Mouse (Mus musculus): ENCODE results near the gene Slc15a1. TPM values are rescaled to one million over a fixed set of nuclear protein-coding genes. Genes with fewer than 3 reads are reported as not detected.
A peak's percentile ranks its signal among the peaks of the same experiment; 100 is the strongest.

Slc15a1 gene
- total and polyA plus RNA-seq, 2 experiments from 2014 or later, result 0.18 TPM; not detected in 1

GRCm38 (mm10) chr14:121462756-121463155, 42.3 kb downstream of the Slc15a1 start:
- H3K9ac ChIP-seq, result no peak overlapping the region
- H3K4me1 ChIP-seq (ENCODE audit: insufficient read depth), result no peaks in the 10 kb centered on the region
- H3K27ac ChIP-seq (ENCODE audit: low read depth, low read length), result no peak overlapping the region
- H3K27me3 ChIP-seq (ENCODE audit: insufficient read depth, low read length), result no peaks in the 10 kb centered on the region
- WGBS, result 43% methylated on average over 5 of the region's 5 CpGs
- no peak overlapping the region for H3K4me3 ChIP-seq (ENCODE audit: low read depth, low read length)
- DNase-seq (no peak), ATAC-seq (peak; percentile 43; the same call in 1 of the 2 replicates)
- H3K4me2 ChIP-seq (ENCODE audit: low read depth), result no peak overlapping the region
- no peaks in the 10 kb centered on the region for H3K36me3 ChIP-seq (ENCODE audit: insufficient read depth)
- no peaks in the 10 kb centered on the region for H3K9me3 ChIP-seq (ENCODE audit: low read length)
- no peak for TF ChIP-seq CTCF (IDR thresholded peaks at IDR 0.05; ENCODE audit: low read depth)

DNA sequence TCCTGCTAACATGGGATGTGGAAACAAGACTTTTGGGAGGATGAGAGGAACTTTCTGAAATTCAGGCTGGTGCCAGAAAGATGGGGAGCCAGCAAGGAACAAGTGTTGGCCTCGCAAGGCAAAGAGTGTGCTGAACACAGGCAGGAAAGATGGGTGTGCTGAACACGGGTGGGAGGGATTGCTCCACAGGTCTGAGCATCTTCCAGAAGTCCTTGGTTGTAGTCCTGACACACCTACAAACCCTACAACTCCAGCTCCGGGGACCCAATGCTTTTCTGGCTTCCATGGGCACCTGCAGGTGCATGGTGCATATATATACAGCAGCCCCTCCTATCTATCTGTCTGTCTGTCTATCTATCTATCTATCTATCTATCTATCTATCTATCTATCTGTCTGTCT, 44.1 kb downstream of the Slc15a1 start:
- ATAC-seq, result no peak
- WGBS, result 83% methylated on average over 3 of the region's 3 CpGs
- no peak for TF ChIP-seq CTCF (IDR thresholded peaks at IDR 0.05; ENCODE audit: low read depth)
- no peaks in the 10 kb centered on the region for H3K4me1 ChIP-seq (ENCODE audit: insufficient read depth)
- no peak overlapping the region for H3K4me3 ChIP-seq (ENCODE audit: low read depth, low read length)
- H3K27ac ChIP-seq (ENCODE audit: low read depth, low read length), result no peak overlapping the region
- H3K36me3 ChIP-seq (ENCODE audit: insufficient read depth), result no peaks in the 10 kb centered on the region
- no peak overlapping the region for H3K4me2 ChIP-seq (ENCODE audit: low read depth)
- H3K9ac ChIP-seq, result no peak overlapping the region
- no peaks in the 10 kb centered on the region for H3K27me3 ChIP-seq (ENCODE audit: insufficient read depth, low read length)
- no peaks in the 10 kb centered on the region for H3K9me3 ChIP-seq (ENCODE audit: low read length)
- DNase-seq, result no peak

DNA sequence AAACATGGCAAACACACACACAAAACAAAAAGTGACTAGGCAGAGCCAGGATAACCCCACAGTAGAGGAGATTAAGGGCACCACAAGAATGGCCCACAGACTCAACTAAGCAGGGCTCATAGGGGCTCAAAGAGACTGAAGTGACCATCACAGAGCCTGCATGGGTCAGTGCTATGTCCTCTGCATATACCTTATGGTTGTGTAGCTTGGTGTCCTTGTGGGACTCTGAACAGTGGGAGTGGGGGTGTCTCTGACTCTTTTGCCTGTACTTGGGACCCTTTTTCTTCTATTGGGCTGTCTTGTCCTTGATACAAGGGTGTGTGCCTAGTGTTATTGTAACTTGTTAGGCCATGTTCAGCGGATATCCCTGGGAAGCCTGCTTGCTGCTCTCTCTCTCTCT, 46.5 kb downstream of the Slc15a1 start:
- no peaks in the 10 kb centered on the region for H3K4me1 ChIP-seq (ENCODE audit: insufficient read depth)
- TF ChIP-seq CTCF (IDR thresholded peaks at IDR 0.05; ENCODE audit: low read depth), result no peak
- WGBS, result 87% methylated on average over 1 of the region's 1 CpGs
- H3K9me3 ChIP-seq (ENCODE audit: low read length), result no peaks in the 10 kb centered on the region
- DNase-seq (no peak), ATAC-seq (no peak)
- H3K4me2 ChIP-seq (ENCODE audit: low read depth), result no peak overlapping the region
- no peaks in the 10 kb centered on the region for H3K36me3 ChIP-seq (ENCODE audit: insufficient read depth)
- H3K27me3 ChIP-seq (ENCODE audit: insufficient read depth, low read length), result no peaks in the 10 kb centered on the region
- no peak overlapping the region for H3K9ac ChIP-seq
- no peak overlapping the region for H3K27ac ChIP-seq (ENCODE audit: low read depth, low read length)
- H3K4me3 ChIP-seq (ENCODE audit: low read depth, low read length), result no peak overlapping the region

DNA sequence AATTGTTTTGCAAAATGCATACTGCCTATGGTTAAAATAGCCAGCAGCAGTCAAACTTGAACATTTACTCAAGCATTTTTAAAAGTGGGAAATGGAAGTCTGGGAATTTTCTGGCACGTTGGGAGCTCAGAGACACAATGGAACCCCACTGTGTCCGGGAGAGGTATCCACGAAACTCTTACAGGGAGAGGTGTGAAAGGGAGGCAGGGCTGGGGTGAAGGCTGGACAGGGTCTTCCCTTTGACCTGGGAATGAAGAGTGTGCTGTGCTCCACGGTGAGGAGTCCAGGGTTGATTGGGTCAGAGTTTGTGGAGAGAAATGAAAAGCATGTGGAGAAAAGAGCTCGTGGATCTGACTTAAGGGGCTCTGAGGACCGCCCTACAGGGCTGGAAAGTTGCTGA, 47.5 kb downstream of the Slc15a1 start:
- 64% methylated on average over 6 of the region's 6 CpGs for WGBS
- H3K9me3 ChIP-seq (ENCODE audit: low read length), result no peaks in the 10 kb centered on the region
- ATAC-seq (no peak), DNase-seq (no peak)
- no peak for TF ChIP-seq CTCF (IDR thresholded peaks at IDR 0.05; ENCODE audit: low read depth)
- H3K36me3 ChIP-seq (ENCODE audit: insufficient read depth), result no peaks in the 10 kb centered on the region
- H3K4me2 ChIP-seq (ENCODE audit: low read depth), result no peak overlapping the region
- no peaks in the 10 kb centered on the region for H3K4me1 ChIP-seq (ENCODE audit: insufficient read depth)
- no peak overlapping the region for H3K9ac ChIP-seq
- no peak overlapping the region for H3K27ac ChIP-seq (ENCODE audit: low read depth, low read length)
- H3K4me3 ChIP-seq (ENCODE audit: low read depth, low read length), result no peak overlapping the region
- no peaks in the 10 kb centered on the region for H3K27me3 ChIP-seq (ENCODE audit: insufficient read depth, low read length)

DNA sequence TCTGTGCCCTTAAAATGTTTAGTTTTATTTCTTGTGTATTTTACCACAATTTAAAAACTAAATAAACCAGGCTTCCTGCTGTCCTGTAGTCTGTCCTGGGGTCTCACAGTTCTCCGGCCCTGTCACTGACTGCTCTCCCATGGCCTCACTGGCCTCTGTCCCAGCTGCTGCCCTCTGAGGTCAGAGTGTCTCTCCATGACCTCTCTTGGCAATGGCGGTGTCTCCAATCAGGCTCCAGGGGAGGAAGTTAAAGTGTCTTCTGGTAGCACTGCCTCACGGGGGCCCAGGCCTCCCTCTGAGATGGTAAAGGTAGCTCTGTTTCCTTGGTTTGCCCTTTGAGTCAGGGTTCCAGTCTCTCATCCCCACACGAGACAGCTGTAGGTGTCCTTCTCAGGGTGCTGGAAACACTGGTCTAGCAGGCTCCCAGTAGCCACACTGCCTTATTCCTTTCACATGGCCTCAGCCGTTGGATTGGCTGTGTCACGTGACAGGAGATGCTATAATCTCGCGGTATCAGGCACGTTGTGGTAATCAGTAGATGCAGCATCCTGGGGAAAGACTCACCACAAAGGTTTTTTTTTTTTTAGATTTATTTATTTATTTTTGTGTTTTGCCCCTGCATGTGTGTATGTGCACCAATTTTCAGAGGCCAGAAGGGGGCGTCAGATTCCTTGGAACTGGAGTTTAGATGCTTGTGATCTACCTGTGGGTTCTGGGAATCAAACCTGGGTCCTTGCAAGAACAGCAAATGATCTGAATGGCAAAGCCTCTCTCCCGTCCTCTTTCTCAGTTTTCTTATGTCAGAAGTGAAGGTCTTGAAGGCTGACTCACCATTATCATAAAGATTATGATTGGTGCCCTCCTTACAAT, 48.4 kb downstream of the Slc15a1 start:
- TF ChIP-seq CTCF (IDR thresholded peaks at IDR 0.05; ENCODE audit: low read depth), result no peak
- no peak overlapping the region for H3K4me2 ChIP-seq (ENCODE audit: low read depth)
- WGBS, result 87% methylated on average over 11 of the region's 11 CpGs
- H3K4me1 ChIP-seq (ENCODE audit: insufficient read depth), result no peaks in the 10 kb centered on the region
- ATAC-seq, result no peak
- no peaks in the 10 kb centered on the region for H3K27me3 ChIP-seq (ENCODE audit: insufficient read depth, low read length)
- no peaks in the 10 kb centered on the region for H3K36me3 ChIP-seq (ENCODE audit: insufficient read depth)
- H3K9me3 ChIP-seq (ENCODE audit: low read length), result no peaks in the 10 kb centered on the region
- no peak overlapping the region for H3K9ac ChIP-seq
- no peak for DNase-seq
- H3K27ac ChIP-seq (ENCODE audit: low read depth, low read length), result no peak overlapping the region
- no peak overlapping the region for H3K4me3 ChIP-seq (ENCODE audit: low read depth, low read length)

DNA sequence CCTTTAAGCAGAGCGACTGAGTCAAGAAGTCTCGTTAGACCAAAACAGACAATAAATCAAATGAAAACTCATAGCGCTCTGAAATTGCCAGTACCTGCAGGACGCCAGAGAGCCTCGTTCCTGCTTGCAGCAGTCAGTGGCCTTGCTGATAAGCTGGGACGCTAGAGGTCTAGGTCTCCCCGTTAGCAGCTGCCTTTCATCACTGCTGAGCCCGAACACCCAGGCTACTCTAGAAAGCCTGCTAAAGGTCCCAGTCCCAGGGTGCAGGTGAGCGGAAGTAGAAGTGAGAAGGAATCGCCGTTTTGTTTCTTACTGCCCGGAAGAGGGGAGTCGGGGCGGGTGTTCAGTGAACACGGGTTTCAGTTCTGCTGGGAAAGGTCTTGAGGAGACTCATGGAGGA, 49.1 kb downstream of the Slc15a1 start:
- no peak overlapping the region for H3K4me2 ChIP-seq (ENCODE audit: low read depth)
- no peaks in the 10 kb centered on the region for H3K27me3 ChIP-seq (ENCODE audit: insufficient read depth, low read length)
- H3K9me3 ChIP-seq (ENCODE audit: low read length), result no peaks in the 10 kb centered on the region
- no peak overlapping the region for H3K9ac ChIP-seq
- H3K27ac ChIP-seq (ENCODE audit: low read depth, low read length), result no peak overlapping the region
- TF ChIP-seq CTCF (IDR thresholded peaks at IDR 0.05; ENCODE audit: low read depth), result no peak
- no peaks in the 10 kb centered on the region for H3K36me3 ChIP-seq (ENCODE audit: insufficient read depth)
- DNase-seq, result no peak
- 84% methylated on average over 15 of the region's 15 CpGs for WGBS
- H3K4me1 ChIP-seq (ENCODE audit: insufficient read depth), result no peaks in the 10 kb centered on the region
- no peak overlapping the region for H3K4me3 ChIP-seq (ENCODE audit: low read depth, low read length)
- no peak for ATAC-seq

DNA sequence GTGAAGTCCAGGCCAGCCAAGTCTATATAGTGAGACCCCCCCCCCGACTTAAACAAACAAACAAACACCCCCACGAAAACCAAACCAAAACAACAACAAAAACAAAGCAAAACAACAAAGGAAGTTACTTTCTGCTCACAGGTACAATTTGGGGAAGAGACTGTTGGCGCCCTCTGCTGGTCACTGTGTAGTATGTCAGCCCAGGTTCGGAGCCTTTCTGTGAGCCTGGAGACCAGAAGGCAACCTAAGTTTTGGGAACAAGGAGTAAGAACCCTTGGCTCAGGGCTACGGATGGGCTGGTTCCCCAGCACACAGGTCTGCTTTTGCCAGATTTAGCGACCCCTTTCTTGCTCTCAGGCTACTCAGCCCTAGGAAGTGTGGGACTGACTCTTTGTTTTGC, 49.5 kb downstream of the Slc15a1 start:
- Histone ChIP-seq H3K4me1 (ENCODE audit: insufficient read depth) (no peaks in the 10 kb centered on the region), H3K9ac (no peak overlapping the region), H3K27ac (ENCODE audit: low read depth, low read length) (no peak overlapping the region), H3K36me3 (ENCODE audit: insufficient read depth) (no peaks in the 10 kb centered on the region), H3K4me3 (ENCODE audit: low read depth, low read length) (no peak overlapping the region), H3K27me3 (ENCODE audit: insufficient read depth, low read length) (no peaks in the 10 kb centered on the region), H3K9me3 (ENCODE audit: low read length) (no peaks in the 10 kb centered on the region), H3K4me2 (ENCODE audit: low read depth) (no peak overlapping the region)
- ATAC-seq, result 0 out of 2 replicates have a peak, but pooled peaks have one; percentile 29
- peak; percentile 89 for TF ChIP-seq CTCF (IDR thresholded peaks at IDR 0.05; ENCODE audit: low read depth)
- 5% methylated on average over 6 of the region's 6 CpGs for WGBS
- DNase-seq, result peak; percentile 77
